Mouse (Mus musculus) ES-Bruce4 (cell line): ENCODE results near the gene Pde11a. TPM values are rescaled to one million over a fixed set of nuclear protein-coding genes. Genes with fewer than 3 reads are reported as not detected.

Experiments
- H3K27ac ChIP-seq: 2 replicates; pipeline ENCODE4 v1.5.1; 2012; ENCODE audit warnings: low read length, inconsistent platforms; ENCODE audit not compliant: insufficient read depth
- H3K27me3 ChIP-seq: 2 replicates; pipeline ENCODE4 v1.6.1; 2012; ENCODE audit warnings: mild to moderate bottlenecking, low read length, inconsistent platforms; ENCODE audit not compliant: control insufficient read depth, poor library complexity, insufficient read depth, severe bottlenecking
- H3K36me3 ChIP-seq: 2 replicates; pipeline ENCODE4 v1.6.1; 2012; ENCODE audit warnings: inconsistent platforms, mild to moderate bottlenecking, low read length, moderate library complexity; ENCODE audit not compliant: control insufficient read depth, poor library complexity, insufficient read depth, severe bottlenecking
- H3K4me1 ChIP-seq: one replicate; pipeline ENCODE4 v1.8.1; 2011; ENCODE audit warnings: low read length; ENCODE audit not compliant: control insufficient read depth, insufficient read depth
- H3K4me3 ChIP-seq: 2 replicates; pipeline ENCODE4 v1.5.1; 2011; ENCODE audit warnings: low read depth, mild to moderate bottlenecking, low read length
- H3K9ac ChIP-seq: 2 replicates; pipeline ENCODE4 v1.6.1; 2012; ENCODE audit warnings: low read depth, mild to moderate bottlenecking, inconsistent platforms; ENCODE audit not compliant: poor library complexity, severe bottlenecking
- H3K9me3 ChIP-seq: replicated peaks from 2 replicates; pipeline ENCODE4 v1.6.1; 2012; ENCODE audit warnings: mild to moderate bottlenecking, low read length, inconsistent platforms; ENCODE audit not compliant: control insufficient read depth, poor library complexity, insufficient read depth, severe bottlenecking
- CTCF ChIP-seq: IDR thresholded peaks from one replicate; pipeline ENCODE4 v1.8.1; 2011; ENCODE audit warnings: low read depth, low read length
- EP300 ChIP-seq: IDR thresholded peaks from 2 replicates; pipeline ENCODE4 v1.6.1; 2011; ENCODE audit warnings: low read depth, low read length; ENCODE audit not compliant: insufficient read depth
- POLR2A ChIP-seq: IDR thresholded peaks from one replicate; pipeline ENCODE4 v1.8.1; 2011; ENCODE audit warnings: low read length; ENCODE audit not compliant: insufficient read depth
- polyA plus RNA-seq: library from polyadenylated mRNA; stranded (reverse); fragments of >200 nt; gene quantifications from 2 replicates; pipeline ENCODE4 v1.2.4, GENCODE M21; 2011; ENCODE audit warnings: low read depth; ENCODE audit not compliant: missing spikeins, insufficient read depth, insufficient read length

The Pde11a gene
- polyA plus RNA-seq, 1 experiment: 0.76 TPM

- no peak overlapping the region for H3K9ac ChIP-seq
- H3K4me3 ChIP-seq: no peak overlapping the region
- no peaks in the 10 kb centered on the region for H3K36me3 ChIP-seq
- no peaks in the 10 kb centered on the region for H3K9me3 ChIP-seq
- H3K27ac ChIP-seq: no peak overlapping the region
- H3K27me3 ChIP-seq: no peaks in the 10 kb centered on the region; the same call in 1 of the 2 replicates
- no peak for TF ChIP-seq CTCF
- no peak for TF ChIP-seq EP300
- TF ChIP-seq POLR2A: no peak
- no peaks in the 10 kb centered on the region for H3K4me1 ChIP-seq
Measured at GRCm38 (mm10) chr2:76040116-76040515, 298.5 kb downstream of the Pde11a start.

GRCm38 (mm10) chr2:76030080-76030479 lies 308.5 kb downstream of the Pde11a start:
- H3K4me1 ChIP-seq: no peaks in the 10 kb centered on the region
- no peak overlapping the region for H3K27ac ChIP-seq
- no peaks in the 10 kb centered on the region for H3K36me3 ChIP-seq
- TF ChIP-seq CTCF (no peak), EP300 (no peak), POLR2A (no peak)
- no peak overlapping the region for H3K9ac ChIP-seq
- H3K9me3 ChIP-seq: no peaks in the 10 kb centered on the region
- no peak overlapping the region for H3K4me3 ChIP-seq
- no peaks in the 10 kb centered on the region for H3K27me3 ChIP-seq

- no peak overlapping the region for H3K9ac ChIP-seq
- H3K4me3 ChIP-seq: no peak overlapping the region
- H3K27me3 ChIP-seq: no peaks in the 10 kb centered on the region
- H3K36me3 ChIP-seq: no peaks in the 10 kb centered on the region
- TF ChIP-seq POLR2A (no peak), CTCF (no peak), EP300 (no peak)
- no peaks in the 10 kb centered on the region for H3K4me1 ChIP-seq
- H3K9me3 ChIP-seq: no peaks in the 10 kb centered on the region
- H3K27ac ChIP-seq: no peak overlapping the region
Measured at GRCm38 (mm10) chr2:76029081-76029901, 309.3 kb downstream of the Pde11a start.

GRCm38 (mm10) chr2:76016890-76017289 lies 321.7 kb downstream of the Pde11a start:
- no peaks in the 10 kb centered on the region for H3K36me3 ChIP-seq
- no peaks in the 10 kb centered on the region for H3K4me1 ChIP-seq
- TF ChIP-seq EP300 (no peak), CTCF (no peak), POLR2A (no peak)
- no peak overlapping the region for H3K9ac ChIP-seq
- H3K27me3 ChIP-seq: no peaks in the 10 kb centered on the region
- H3K9me3 ChIP-seq: no peaks in the 10 kb centered on the region
- H3K27ac ChIP-seq: no peak overlapping the region
- no peak overlapping the region for H3K4me3 ChIP-seq

GRCm38 (mm10) chr2:76016136-76016535 lies 322.4 kb downstream of the Pde11a start:
- H3K4me3 ChIP-seq: no peak overlapping the region
- no peaks in the 10 kb centered on the region for H3K9me3 ChIP-seq
- no peak overlapping the region for H3K27ac ChIP-seq
- no peaks in the 10 kb centered on the region for H3K27me3 ChIP-seq
- TF ChIP-seq EP300 (no peak), CTCF (no peak), POLR2A (no peak)
- no peaks in the 10 kb centered on the region for H3K4me1 ChIP-seq
- H3K36me3 ChIP-seq: no peaks in the 10 kb centered on the region
- no peak overlapping the region for H3K9ac ChIP-seq

GRCm38 (mm10) chr2:76015460-76015859 lies 323.1 kb downstream of the Pde11a start:
- TF ChIP-seq EP300 (no peak), CTCF (no peak), POLR2A (no peak)
- Histone ChIP-seq H3K9ac (no peak overlapping the region), H3K36me3 (no peaks in the 10 kb centered on the region), H3K4me1 (no peaks in the 10 kb centered on the region), H3K4me3 (no peak overlapping the region), H3K9me3 (no peaks in the 10 kb centered on the region), H3K27ac (no peak overlapping the region), H3K27me3 (no peaks in the 10 kb centered on the region)
